Mouse (Mus musculus) small intestine, adult 2 months (tissue): ENCODE measurements around the gene Ptprm. TPM values are rescaled to one million over a fixed set of nuclear protein-coding genes. Genes with fewer than 3 reads are reported as not detected.

ENCODE experiments used
- H3K27ac ChIP-seq: fragments of 200-500 bp; 2 replicates; pipeline ENCODE4 v1.5.1; 2012; ENCODE audit warnings: low read depth, low read length, control low read depth, inconsistent platforms; ENCODE audit not compliant: insufficient read depth
- H3K27me3 ChIP-seq: fragments of 200-500 bp; 2 replicates; pipeline ENCODE4 v1.6.1; 2012; ENCODE audit warnings: mild to moderate bottlenecking, moderate library complexity, low read length, inconsistent platforms; ENCODE audit not compliant: control insufficient read depth, insufficient read depth
- H3K36me3 ChIP-seq: fragments of 200-500 bp; 2 replicates; pipeline ENCODE4 v1.6.1; 2012; ENCODE audit warnings: mild to moderate bottlenecking, low read length, control low read depth, inconsistent platforms; ENCODE audit not compliant: control insufficient read depth, insufficient read depth
- H3K4me1 ChIP-seq: fragments of 200-500 bp; 2 replicates; pipeline ENCODE4 v1.6.1; 2012; ENCODE audit warnings: low read length, inconsistent platforms, mixed read lengths; ENCODE audit not compliant: control insufficient read depth, insufficient read depth, insufficient read length
- H3K4me3 ChIP-seq: fragments of 200-500 bp; 2 replicates; pipeline ENCODE4 v1.5.1; 2012; ENCODE audit warnings: low read depth, mild to moderate bottlenecking, control low read depth, inconsistent platforms, low read length, moderate library complexity
- CTCF ChIP-seq: fragments of 200-500 bp; IDR thresholded peaks from 2 replicates; pipeline ENCODE4 v1.5.1; 2012; ENCODE audit warnings: low read depth, mild to moderate bottlenecking, control low read depth, inconsistent platforms, low read length, moderate library complexity, mixed read lengths; ENCODE audit not compliant: insufficient replicate concordance, insufficient read length; ENCODE audit errors: extremely low read depth
- POLR2A ChIP-seq: fragments of 200-500 bp; IDR thresholded peaks from 2 replicates; pipeline ENCODE4 v1.6.1; 2012; ENCODE audit warnings: low read depth, mild to moderate bottlenecking, control low read depth, inconsistent platforms, low read length, moderate library complexity
- WGBS: fragments of 180-500 bp; shearing (Covaris S2); methylation state at CpG from one replicate; pipeline ENCODE4 v1.1.7; 2018; 5-methylcytosine and 5-hydroxymethylcytosine counted together
- polyA plus RNA-seq: library from polyadenylated mRNA; depleted of rRNA; stranded (reverse); fragments of >200 nt; gene quantifications from 2 replicates; pipeline ENCODE4 v1.2.3, GENCODE M21; 2012

Gene Ptprm
- polyA plus RNA-seq, 1 experiment = 3.8 TPM

DNA sequence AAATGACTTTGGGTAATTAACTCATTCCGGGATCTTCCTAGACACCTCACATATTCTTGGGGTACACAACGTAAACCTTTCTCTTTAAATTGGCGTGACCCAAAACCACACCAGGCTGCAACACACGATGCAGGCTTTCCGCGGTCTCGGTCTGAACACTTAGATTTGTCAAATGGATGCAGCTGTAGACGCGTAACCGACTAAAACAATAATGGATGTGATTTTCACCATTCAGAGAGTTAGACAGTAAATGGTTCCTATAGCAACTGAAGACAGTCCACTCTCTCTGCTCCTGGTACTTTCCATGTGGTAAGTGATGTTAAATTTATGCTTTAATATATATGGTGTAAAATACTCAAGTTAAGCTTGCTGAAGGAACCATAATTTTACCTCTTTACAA lies 300.1 kb downstream of the Ptprm start:
- no peaks in the 10 kb centered on the region for H3K27me3 ChIP-seq
- H3K27ac ChIP-seq = no peak overlapping the region
- H3K4me1 ChIP-seq = no peaks in the 10 kb centered on the region
- 96% methylated on average over 10 of the region's 10 CpGs for whole genome bisulfite sequencing
- no peak overlapping the region for H3K4me3 ChIP-seq
- TF ChIP-seq CTCF (no peak), POLR2A (no peak)
- no peaks in the 10 kb centered on the region for H3K36me3 ChIP-seq

- Histone ChIP-seq H3K4me1 (no peaks in the 10 kb centered on the region), H3K27me3 (no peaks in the 10 kb centered on the region), H3K27ac (no peak overlapping the region), H3K4me3 (no peak overlapping the region), H3K36me3 (no peaks in the 10 kb centered on the region)
- TF ChIP-seq CTCF (no peak), POLR2A (no peak)
- WGBS = 82% methylated on average over 11 of the region's 11 CpGs
Measured at GRCm38 (mm10) chr17:67052624-67053314, 301.5 kb downstream of the Ptprm start.

DNA sequence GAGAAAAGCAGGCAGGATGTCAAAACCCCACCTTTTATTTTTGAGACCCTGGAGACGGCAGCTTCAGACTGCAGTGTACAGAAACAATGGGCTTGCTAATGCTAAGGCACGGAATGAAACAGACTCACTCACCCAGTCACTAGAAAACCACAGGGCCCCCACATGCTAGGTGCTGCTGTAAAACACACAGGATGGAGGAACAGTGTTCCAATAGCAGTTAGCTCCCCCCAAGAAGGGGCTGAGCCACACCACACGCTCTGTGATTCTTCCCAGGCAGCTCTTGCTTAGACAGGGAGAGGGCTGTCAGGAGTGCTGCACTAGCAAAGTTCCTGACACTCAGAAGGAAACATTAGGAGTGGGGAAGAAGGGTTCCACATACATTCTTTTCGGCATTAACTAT lies 306.6 kb downstream of the Ptprm start:
- TF ChIP-seq POLR2A = no peak
- no peak overlapping the region for H3K27ac ChIP-seq
- WGBS = 84% methylated on average over 4 of the region's 4 CpGs
- no peak overlapping the region for H3K4me3 ChIP-seq
- no peaks in the 10 kb centered on the region for H3K4me1 ChIP-seq
- no peaks in the 10 kb centered on the region for H3K36me3 ChIP-seq
- H3K27me3 ChIP-seq = no peaks in the 10 kb centered on the region

DNA sequence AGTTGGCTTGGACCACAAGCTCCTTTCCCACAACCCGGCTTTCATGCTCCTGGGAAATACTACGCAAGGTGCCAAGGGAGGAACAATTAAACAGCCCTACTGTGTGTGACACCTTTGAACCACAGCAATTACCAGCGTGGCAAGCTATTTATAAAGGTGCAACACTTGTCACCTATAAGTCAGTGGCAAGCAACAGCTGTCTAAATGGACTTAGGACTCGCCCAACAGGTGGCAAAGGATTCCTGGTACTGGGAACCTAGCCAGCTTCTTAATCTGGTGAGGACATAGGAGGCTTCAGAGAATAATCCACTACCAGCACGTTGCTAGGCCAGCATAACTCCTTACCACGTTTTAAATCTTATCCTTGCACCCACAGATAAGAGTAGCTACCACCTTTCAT lies 315.7 kb downstream of the Ptprm start:
- Histone ChIP-seq H3K36me3 (no peaks in the 10 kb centered on the region), H3K4me1 (no peaks in the 10 kb centered on the region), H3K4me3 (no peak overlapping the region), H3K27me3 (no peaks in the 10 kb centered on the region), H3K27ac (no peak overlapping the region)
- TF ChIP-seq CTCF (no peak), POLR2A (no peak)
- 43% methylated on average over 6 of the region's 6 CpGs for WGBS

DNA sequence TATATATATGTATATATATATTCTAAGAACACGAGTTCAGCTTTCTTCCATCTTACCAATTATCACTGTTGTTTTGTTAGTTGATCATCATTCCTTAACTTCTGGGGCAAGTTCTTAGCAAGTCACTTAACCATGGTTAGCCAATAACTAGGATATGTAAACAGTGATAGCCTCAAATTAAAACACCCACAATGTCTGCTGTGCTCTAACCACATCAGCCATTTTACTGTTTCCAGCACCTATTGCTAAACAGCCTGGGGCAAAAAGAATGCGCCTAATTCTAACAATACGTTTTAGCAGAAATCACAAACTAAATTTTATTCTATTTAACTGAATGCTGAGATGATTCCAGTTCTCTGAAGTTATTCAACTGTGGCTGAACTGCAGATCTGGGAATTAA lies 320.7 kb downstream of the Ptprm start:
- no peak for TF ChIP-seq POLR2A
- Histone ChIP-seq H3K36me3 (no peaks in the 10 kb centered on the region), H3K27ac (no peak overlapping the region), H3K27me3 (no peaks in the 10 kb centered on the region), H3K4me3 (no peak overlapping the region), H3K4me1 (no peaks in the 10 kb centered on the region)
- 86% methylated on average over 3 of the region's 3 CpGs for WGBS

- Histone ChIP-seq H3K27me3 (no peaks in the 10 kb centered on the region), H3K27ac (no peak overlapping the region), H3K4me3 (no peak overlapping the region), H3K4me1 (no peaks in the 10 kb centered on the region), H3K36me3 (no peaks in the 10 kb centered on the region)
- TF ChIP-seq POLR2A (no peak), CTCF (no peak)
- 73% methylated on average over 6 of the region's 6 CpGs for WGBS
Measured at GRCm38 (mm10) chr17:67032021-67032420, 322.2 kb downstream of the Ptprm start.

GRCm38 (mm10) chr17:67031341-67031740 lies 322.9 kb downstream of the Ptprm start:
- no peaks in the 10 kb centered on the region for H3K36me3 ChIP-seq
- TF ChIP-seq POLR2A = no peak
- no peak for TF ChIP-seq CTCF
- no peak overlapping the region for H3K27ac ChIP-seq
- no peaks in the 10 kb centered on the region for H3K27me3 ChIP-seq
- 67% methylated on average over 4 of the region's 4 CpGs for WGBS
- H3K4me1 ChIP-seq = no peaks in the 10 kb centered on the region
- no peak overlapping the region for H3K4me3 ChIP-seq

DNA sequence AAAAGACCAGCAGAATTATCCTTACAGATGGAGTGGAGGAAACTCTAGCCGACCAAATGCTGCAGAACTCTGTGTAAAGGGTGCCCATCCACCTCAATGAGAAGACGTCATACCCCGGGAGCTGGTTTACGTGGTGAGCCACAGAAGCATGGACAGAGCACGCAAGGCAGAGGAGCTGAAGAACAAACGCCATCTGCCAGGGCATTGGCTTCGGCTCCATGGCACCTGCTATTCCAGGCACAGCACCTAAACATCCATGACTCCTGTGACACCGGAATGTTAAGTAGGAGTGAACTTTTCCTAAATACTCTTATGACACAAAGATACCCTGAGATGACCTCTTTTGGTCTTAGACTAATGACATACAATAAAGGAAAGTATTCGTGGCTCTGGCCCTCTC lies 327.0 kb downstream of the Ptprm start:
- H3K27me3 ChIP-seq = no peaks in the 10 kb centered on the region
- no peak overlapping the region for H3K4me3 ChIP-seq
- no peaks in the 10 kb centered on the region for H3K4me1 ChIP-seq
- no peak overlapping the region for H3K27ac ChIP-seq
- WGBS = 86% methylated on average over 9 of the region's 9 CpGs
- no peak for TF ChIP-seq POLR2A
- H3K36me3 ChIP-seq = no peaks in the 10 kb centered on the region
